Mouse (Mus musculus) heart, embryonic 15.5 days (tissue): ENCODE results near the gene Emp1. TPM values are rescaled to one million over a fixed set of nuclear protein-coding genes. Genes with fewer than 3 reads are reported as not detected.

Experiments
- ATAC-seq: fragments of 200-750 bp; cut with Nextera tagmentation; replicated peaks from 2 replicates; pipeline ENCODE4 v1.8.0; 2017; ENCODE audit warnings: low read depth, moderate TSS enrichment; ENCODE audit not compliant: insufficient number of reproducible peaks, insufficient read depth, low FRiP score
- H3K27ac ChIP-seq: fragments of 300-500 bp; sonication (generic); 2 replicates; pipeline ENCODE4 v1.5.1; 2015; ENCODE audit warnings: mild to moderate bottlenecking, inconsistent platforms
- H3K27me3 ChIP-seq: fragments of 300-500 bp; sonication (generic); 2 replicates; pipeline ENCODE4 v1.6.1; 2015; ENCODE audit warnings: inconsistent platforms
- H3K36me3 ChIP-seq: fragments of 300-500 bp; sonication (generic); 2 replicates; pipeline ENCODE4 v1.6.1; 2015; ENCODE audit warnings: mild to moderate bottlenecking, inconsistent platforms
- H3K4me1 ChIP-seq: fragments of 300-500 bp; sonication (generic); replicated peaks from 2 replicates; pipeline ENCODE4 v1.6.1; 2015; ENCODE audit warnings: inconsistent platforms
- H3K4me2 ChIP-seq: fragments of 300-500 bp; sonication (generic); 2 replicates; pipeline ENCODE4 v1.6.1; 2015; ENCODE audit warnings: inconsistent platforms, mild to moderate bottlenecking, moderate library complexity
- H3K4me3 ChIP-seq: fragments of 300-500 bp; sonication (generic); 2 replicates; pipeline ENCODE4 v1.5.1; 2015; ENCODE audit warnings: mild to moderate bottlenecking, inconsistent platforms
- H3K9ac ChIP-seq: fragments of 300-500 bp; sonication (generic); 2 replicates; pipeline ENCODE4 v1.6.1; 2015; ENCODE audit warnings: mild to moderate bottlenecking, inconsistent platforms
- H3K9me3 ChIP-seq: fragments of 300-500 bp; sonication (generic); replicated peaks from 2 replicates; pipeline ENCODE4 v1.6.1; 2016; ENCODE audit warnings: inconsistent platforms
- WGBS: fragments of 180-500 bp; shearing (Covaris S2); methylation state at CpG from one replicate; pipeline ENCODE4 v1.1.7; 2015; ENCODE audit warnings: mixed read lengths; 5-methylcytosine and 5-hydroxymethylcytosine counted together
- polyA plus RNA-seq: library from polyadenylated mRNA; unstranded; fragments of >200 nt; fragmentation: Nextera tagmentation; extraction: Ambion mirVana; gene quantifications from 2 replicates; pipeline ENCODE4 v1.2.1, GENCODE M21; 2015

Gene Emp1
- polyA plus RNA-seq, 1 experiment from 2014 or later: 45.5 TPM

DNA sequence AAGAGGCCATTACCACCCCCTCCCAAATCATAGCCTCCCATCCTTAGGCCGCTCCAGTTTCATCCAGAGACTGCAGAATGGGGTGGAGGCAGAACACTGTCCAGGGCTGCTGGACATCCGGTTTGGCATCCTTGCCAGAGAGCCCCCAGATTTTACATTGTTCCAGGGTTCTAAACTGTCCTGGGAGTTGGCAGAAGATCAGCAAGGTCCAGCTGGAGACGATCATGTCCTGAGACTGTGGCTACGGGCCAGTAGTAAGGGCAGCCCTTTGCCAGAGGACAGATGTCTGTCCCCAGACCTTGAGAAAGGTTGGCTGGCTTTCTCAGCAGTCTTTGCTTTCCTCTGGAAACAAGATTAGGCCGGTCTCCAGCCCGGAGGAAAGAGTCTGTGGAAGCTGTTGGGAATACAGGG lies 2.6 kb downstream of the Emp1 start:
- Histone ChIP-seq H3K9ac (no peak overlapping the region), H3K9me3 (no peaks in the 10 kb centered on the region)

DNA sequence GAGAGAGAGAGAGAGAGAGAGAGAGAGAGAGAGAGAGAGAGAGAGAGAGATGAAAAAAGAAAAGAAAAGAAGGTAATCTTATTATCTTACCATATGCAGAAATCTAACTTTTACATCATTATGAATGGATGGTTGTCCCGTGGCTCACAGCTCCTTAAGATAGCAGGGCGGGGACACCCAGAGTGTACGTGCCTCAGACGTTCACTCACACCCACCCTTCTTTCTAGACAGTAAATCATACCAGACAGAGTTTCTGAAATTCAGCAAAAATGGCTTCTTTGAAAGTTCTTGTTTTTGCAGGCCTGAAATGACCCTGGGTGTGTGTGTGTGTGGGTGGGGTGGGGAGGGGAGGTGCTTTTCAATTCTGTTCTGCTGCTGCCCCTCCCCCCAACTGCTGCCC lies 3.3 kb downstream of the Emp1 start:
- no peaks in the 10 kb centered on the region for H3K36me3 ChIP-seq

More for the DNA sequence above, 2.6 kb downstream of the Emp1 start:
- H3K27me3 ChIP-seq: no peaks in the 10 kb centered on the region
- peak; percentile 83 for ATAC-seq
- peak overlapping the region; percentile 93 for H3K27ac ChIP-seq
- peaks cover 33% of the 10 kb centered on the region for H3K4me1 ChIP-seq
- H3K36me3 ChIP-seq: no peaks in the 10 kb centered on the region
- peak overlapping the region; percentile 50 for H3K4me2 ChIP-seq
- WGBS: 54% methylated on average over 6 of the region's 6 CpGs
- peak overlapping the region; percentile 52 for H3K4me3 ChIP-seq

DNA sequence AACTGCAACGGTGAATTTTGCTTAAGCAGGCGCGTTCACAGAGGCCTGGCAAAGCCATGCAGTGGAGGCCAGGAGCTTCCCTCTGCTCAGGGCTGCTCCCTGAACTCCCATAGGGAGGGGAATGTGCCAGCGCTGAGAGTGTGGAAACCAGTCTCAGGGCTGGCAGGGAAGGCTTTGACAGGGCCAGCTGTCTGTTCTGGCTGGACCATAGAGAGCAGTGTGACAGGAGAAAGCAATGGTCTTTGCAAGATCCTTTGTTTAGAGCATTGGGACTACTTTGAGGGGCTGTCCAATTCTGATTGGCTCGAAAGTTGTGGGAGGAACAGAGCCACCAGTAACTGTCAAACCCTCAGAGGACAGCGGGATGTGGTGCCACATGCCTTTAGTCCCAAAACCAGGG lies 5.9 kb downstream of the Emp1 start:
- Histone ChIP-seq H3K4me1 (peaks cover 30% of the 10 kb centered on the region), H3K9me3 (no peaks in the 10 kb centered on the region), H3K4me3 (no peak overlapping the region), H3K9ac (no peak overlapping the region), H3K27ac (peak overlapping the region; percentile 71), H3K27me3 (no peaks in the 10 kb centered on the region), H3K4me2 (0 out of 2 replicates have a peak overlapping the region, but pooled peaks have one; percentile 3), H3K36me3 (no peaks in the 10 kb centered on the region)
- 55% methylated on average over 6 of the region's 6 CpGs for WGBS
- ATAC-seq: no peak

More for the DNA sequence above, 3.3 kb downstream of the Emp1 start:
- no peak for ATAC-seq
- 50% methylated on average over 4 of the region's 4 CpGs for WGBS
- no peaks in the 10 kb centered on the region for H3K27me3 ChIP-seq
- H3K9me3 ChIP-seq: no peaks in the 10 kb centered on the region
- H3K4me3 ChIP-seq: no peak overlapping the region
- H3K4me2 ChIP-seq: peak overlapping the region; percentile 50
- H3K27ac ChIP-seq: peak overlapping the region; percentile 93
- H3K9ac ChIP-seq: no peak overlapping the region
- peaks cover 38% of the 10 kb centered on the region for H3K4me1 ChIP-seq

GRCm38 (mm10) chr6:135369551-135369968 lies 7.2 kb downstream of the Emp1 start:
- ATAC-seq: 0 out of 2 replicates have a peak, but pooled peaks have one; percentile 29
- H3K4me2 ChIP-seq: no peak overlapping the region
- H3K36me3 ChIP-seq: no peaks in the 10 kb centered on the region
- H3K9ac ChIP-seq: no peak overlapping the region
- no peaks in the 10 kb centered on the region for H3K9me3 ChIP-seq
- H3K4me3 ChIP-seq: no peak overlapping the region
- H3K27me3 ChIP-seq: no peaks in the 10 kb centered on the region
- 25% methylated on average over 5 of the region's 5 CpGs for whole genome bisulfite sequencing
- H3K4me1 ChIP-seq: peaks cover 30% of the 10 kb centered on the region
- H3K27ac ChIP-seq: peak overlapping the region; percentile 71

GRCm38 (mm10) chr6:135370954-135371353 lies 8.6 kb downstream of the Emp1 start:
- Histone ChIP-seq H3K9ac (no peak overlapping the region), H3K27me3 (no peaks in the 10 kb centered on the region), H3K4me3 (no peak overlapping the region), H3K36me3 (no peaks in the 10 kb centered on the region), H3K27ac (peak overlapping the region; percentile 23; the same call in 1 of the 2 replicates), H3K4me1 (peaks cover 30% of the 10 kb centered on the region), H3K9me3 (no peaks in the 10 kb centered on the region), H3K4me2 (no peak overlapping the region)
- ATAC-seq: no peak
- WGBS: 71% methylated on average over 6 of the region's 6 CpGs

DNA sequence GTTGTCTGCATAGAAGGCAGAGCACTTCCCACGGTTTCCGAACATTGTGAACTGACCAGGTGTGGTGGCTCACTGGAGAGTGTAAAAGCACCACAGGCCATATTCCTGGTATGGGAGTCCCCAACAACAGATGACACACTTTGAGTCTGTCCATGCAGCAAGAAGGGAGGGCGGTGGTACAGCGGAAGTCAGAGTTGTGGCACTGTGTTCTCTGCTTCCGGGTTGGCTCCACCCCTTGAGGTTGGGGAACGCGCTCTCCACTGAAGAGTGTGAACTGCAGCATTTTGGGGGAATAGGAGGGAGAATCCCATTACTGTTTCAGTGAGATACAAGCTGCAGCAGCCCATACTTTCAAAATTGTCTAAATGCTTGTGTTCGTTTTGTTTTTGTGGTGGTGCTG lies 11.0 kb downstream of the Emp1 start:
- 84% methylated on average over 8 of the region's 8 CpGs for WGBS
- H3K4me2 ChIP-seq: no peak overlapping the region
- no peaks in the 10 kb centered on the region for H3K27me3 ChIP-seq
- no peak overlapping the region for H3K9ac ChIP-seq
- no peak overlapping the region for H3K4me3 ChIP-seq
- no peak for ATAC-seq
- H3K9me3 ChIP-seq: no peaks in the 10 kb centered on the region
- H3K36me3 ChIP-seq: peaks cover 3% of the 10 kb centered on the region; the same call in 1 of the 2 replicates
- peaks cover 21% of the 10 kb centered on the region for H3K4me1 ChIP-seq
- no peak overlapping the region for H3K27ac ChIP-seq

DNA sequence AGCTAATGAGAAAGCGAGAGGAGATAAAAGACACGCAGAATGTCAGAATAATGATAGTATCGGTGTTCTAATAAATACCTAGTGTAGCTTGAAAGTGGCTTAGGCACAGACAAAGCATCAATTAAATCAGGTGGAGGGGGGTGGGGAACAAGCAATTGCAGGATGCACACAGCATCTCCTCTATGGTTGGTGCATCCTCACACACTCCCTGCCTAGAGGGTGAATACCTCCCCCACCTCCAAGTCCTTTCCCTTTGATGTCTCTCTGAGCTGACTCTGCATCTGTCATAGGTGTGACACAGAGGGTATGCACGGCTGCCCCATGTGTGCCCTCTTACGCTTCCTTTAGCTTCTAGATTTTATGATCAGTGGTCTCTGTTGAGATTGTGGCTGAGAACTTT lies 13.5 kb downstream of the Emp1 start:
- 62% methylated on average over 5 of the region's 5 CpGs for WGBS

DNA sequence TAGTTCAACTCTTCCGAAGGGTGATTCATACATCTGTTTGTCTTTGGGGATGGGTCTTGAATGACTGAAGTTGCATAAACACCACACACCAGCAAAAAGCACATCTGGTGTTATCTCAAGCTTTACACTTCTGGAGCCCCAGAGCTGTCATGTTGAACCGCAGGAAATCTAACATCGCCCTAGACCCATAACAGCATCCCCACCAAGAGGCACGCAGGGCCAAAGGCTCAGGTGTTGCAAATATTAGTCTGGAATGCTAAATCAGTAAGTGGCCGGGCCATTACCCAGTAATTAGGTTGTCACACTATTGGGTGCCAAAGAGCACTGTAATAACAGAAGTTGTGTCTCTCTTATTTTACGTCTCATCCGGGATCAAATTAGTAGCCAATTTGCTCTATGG lies 13.9 kb downstream of the Emp1 start:
- Histone ChIP-seq H3K4me3 (no peak overlapping the region), H3K4me1 (peaks cover 3% of the 10 kb centered on the region), H3K9me3 (no peaks in the 10 kb centered on the region), H3K27me3 (no peaks in the 10 kb centered on the region), H3K36me3 (peaks cover 18% of the 10 kb centered on the region), H3K9ac (no peak overlapping the region), H3K4me2 (no peak overlapping the region), H3K27ac (no peak overlapping the region)
- no peak for ATAC-seq
- WGBS: 69% methylated on average over 7 of the region's 7 CpGs

More for the DNA sequence above, 13.5 kb downstream of the Emp1 start:
- Histone ChIP-seq H3K4me1 (peaks cover 3% of the 10 kb centered on the region), H3K9ac (no peak overlapping the region), H3K36me3 (peaks cover 17% of the 10 kb centered on the region), H3K27me3 (no peaks in the 10 kb centered on the region), H3K27ac (no peak overlapping the region), H3K4me2 (no peak overlapping the region), H3K4me3 (no peak overlapping the region), H3K9me3 (no peaks in the 10 kb centered on the region)
- no peak for ATAC-seq

DNA sequence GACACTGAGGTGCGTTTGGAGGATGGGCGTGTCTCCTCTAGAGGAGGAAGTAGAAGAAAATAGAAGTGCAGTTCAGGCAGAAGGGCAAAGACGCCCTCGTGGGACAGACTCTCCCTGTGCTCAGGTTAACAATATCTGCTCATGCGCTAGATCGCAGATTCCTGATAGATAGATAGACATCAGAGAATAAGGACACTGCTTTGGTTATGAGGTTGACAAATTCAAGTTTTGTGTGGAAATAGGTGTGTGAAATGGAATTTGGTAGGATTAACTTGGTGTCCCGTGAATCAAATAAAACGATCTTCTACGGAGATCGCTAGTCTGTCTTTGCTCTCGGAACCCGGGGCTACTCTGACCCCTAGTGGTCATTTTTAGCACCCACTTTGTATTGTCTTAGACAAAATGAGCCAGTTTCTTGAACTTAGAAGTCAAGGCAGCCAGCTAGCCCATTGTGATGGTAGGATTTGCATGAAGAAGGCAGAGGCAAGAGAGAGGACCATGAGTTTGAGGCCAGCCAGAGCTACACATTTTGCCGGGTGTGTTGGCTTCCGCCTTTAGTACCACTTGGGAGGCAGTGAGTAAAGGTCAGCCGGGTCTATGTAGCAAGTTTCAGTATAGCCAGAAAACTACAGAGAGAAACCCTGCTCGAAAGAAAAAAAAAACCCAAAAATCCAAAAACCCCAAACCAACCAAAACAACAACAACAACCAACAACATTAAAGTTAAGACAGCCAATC lies 15.4 kb downstream of the Emp1 start:
- H3K27ac ChIP-seq: no peak overlapping the region
- H3K4me1 ChIP-seq: peaks cover 3% of the 10 kb centered on the region
- H3K4me2 ChIP-seq: peak overlapping the region; percentile 52
- 19% methylated on average over 16 of the region's 16 CpGs for WGBS
- peaks cover 24% of the 10 kb centered on the region for H3K36me3 ChIP-seq
- H3K9ac ChIP-seq: no peak overlapping the region
- no peak for ATAC-seq
- no peaks in the 10 kb centered on the region for H3K27me3 ChIP-seq
- peak overlapping the region; percentile 24; the same call in 1 of the 2 replicates for H3K4me3 ChIP-seq
- no peaks in the 10 kb centered on the region for H3K9me3 ChIP-seq

GRCm38 (mm10) chr6:135383919-135384318 lies 21.6 kb downstream of the Emp1 start:
- ATAC-seq: no peak
- H3K4me3 ChIP-seq: no peak overlapping the region
- no peak overlapping the region for H3K27ac ChIP-seq
- H3K9ac ChIP-seq: no peak overlapping the region
- no peaks in the 10 kb centered on the region for H3K4me1 ChIP-seq
- H3K36me3 ChIP-seq: peaks cover 20% of the 10 kb centered on the region
- H3K27me3 ChIP-seq: no peaks in the 10 kb centered on the region
- no peak overlapping the region for H3K4me2 ChIP-seq
- no peaks in the 10 kb centered on the region for H3K9me3 ChIP-seq

DNA sequence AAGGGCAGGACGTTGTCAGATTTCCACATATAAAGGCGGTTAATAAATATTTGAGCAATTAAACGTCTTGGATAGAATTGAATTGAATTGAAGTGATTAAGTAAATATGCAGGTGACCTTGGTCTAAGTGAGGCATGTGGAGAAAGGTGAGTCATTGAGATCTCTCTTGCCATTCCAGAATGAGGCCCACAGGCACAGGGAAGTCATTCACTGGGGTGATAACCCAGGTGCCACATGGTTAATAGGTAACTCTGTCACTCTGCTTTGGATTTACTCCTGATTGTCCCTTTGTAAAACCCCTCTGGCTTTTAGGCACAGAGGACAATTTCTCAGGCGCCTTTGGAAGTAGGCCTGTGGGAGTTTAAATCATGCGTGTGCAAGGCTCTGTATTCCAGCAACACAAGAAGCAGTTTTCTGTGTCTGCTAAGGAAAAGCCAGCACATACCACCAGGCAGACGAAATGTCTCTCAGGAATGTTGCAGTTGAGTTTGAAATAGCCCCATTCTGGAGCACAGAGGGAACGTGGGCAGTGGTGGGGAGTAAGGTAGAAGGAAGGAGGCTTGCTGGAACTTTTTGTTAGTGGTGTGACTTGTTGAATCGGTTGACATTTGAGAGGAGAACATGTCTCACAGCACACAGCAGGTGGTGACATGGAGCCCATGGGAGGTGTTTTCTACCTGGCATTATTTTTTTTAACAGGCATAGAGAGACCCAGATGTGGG lies 23.6 kb downstream of the Emp1 start:
- Histone ChIP-seq H3K9ac (no peak overlapping the region), H3K4me3 (no peak overlapping the region), H3K27me3 (no peaks in the 10 kb centered on the region), H3K4me1 (no peaks in the 10 kb centered on the region), H3K27ac (no peak overlapping the region), H3K9me3 (no peaks in the 10 kb centered on the region), H3K4me2 (no peak overlapping the region), H3K36me3 (peaks cover 7% of the 10 kb centered on the region; the same call in 1 of the 2 replicates)
- WGBS: 65% methylated on average over 8 of the region's 8 CpGs
- ATAC-seq: no peak
